Mouse (Mus musculus) testis, adult 2 months (tissue): ENCODE results near the gene Apopt1. TPM values are rescaled to one million over a fixed set of nuclear protein-coding genes. Genes with fewer than 3 reads are reported as not detected.

Source experiments
- H3K27ac ChIP-seq: fragments of 200-500 bp; 2 replicates; pipeline ENCODE4 v1.5.1; 2012; ENCODE audit warnings: low read depth, low read length; ENCODE audit not compliant: control insufficient read depth, insufficient read depth
- H3K27me3 ChIP-seq: fragments of 200-500 bp; 2 replicates; pipeline ENCODE4 v1.6.1; 2012; ENCODE audit warnings: mild to moderate bottlenecking, low read length, moderate library complexity; ENCODE audit not compliant: control insufficient read depth, insufficient read depth
- H3K36me3 ChIP-seq: fragments of 200-500 bp; 2 replicates; pipeline ENCODE4 v1.6.1; 2012; ENCODE audit warnings: mild to moderate bottlenecking, low read length; ENCODE audit not compliant: control insufficient read depth, insufficient read depth
- H3K4me1 ChIP-seq: fragments of 200-500 bp; 2 replicates; pipeline ENCODE4 v1.6.1; 2012; ENCODE audit warnings: low read length; ENCODE audit not compliant: control insufficient read depth, insufficient read depth
- H3K4me3 ChIP-seq: fragments of 200-500 bp; 2 replicates; pipeline ENCODE4 v1.5.1; 2012; ENCODE audit warnings: low read depth, mild to moderate bottlenecking, low read length, moderate library complexity, mixed read lengths; ENCODE audit not compliant: control insufficient read depth
- CTCF ChIP-seq: fragments of 200-500 bp; IDR thresholded peaks from 2 replicates; pipeline ENCODE4 v1.5.1; 2012; ENCODE audit warnings: low read depth, mild to moderate bottlenecking, inconsistent platforms, low read length, moderate library complexity; ENCODE audit not compliant: control insufficient read depth, insufficient read depth, insufficient replicate concordance
- POLR2A ChIP-seq: fragments of 200-500 bp; IDR thresholded peaks from 2 replicates; pipeline ENCODE4 v1.6.1; 2012; ENCODE audit warnings: low read depth, mild to moderate bottlenecking, inconsistent platforms, low read length, moderate library complexity; ENCODE audit not compliant: control insufficient read depth
- polyA plus RNA-seq: library from polyadenylated mRNA; depleted of rRNA; stranded (reverse); fragments of >200 nt; gene quantifications from 2 replicates; pipeline ENCODE4 v1.2.3, GENCODE M21; 2012

Gene Apopt1
- polyA plus RNA-seq, 1 experiment: 39.9 TPM

GRCm38 (mm10) chr12:111675797-111676580, 37.1 kb upstream of the Apopt1 start:
- Histone ChIP-seq H3K4me3 (no peak overlapping the region), H3K4me1 (peaks cover 31% of the 10 kb centered on the region), H3K27ac (no peak overlapping the region), H3K27me3 (no peaks in the 10 kb centered on the region; the same call in 1 of the 2 replicates), H3K36me3 (no peaks in the 10 kb centered on the region)
- no peak for TF ChIP-seq POLR2A
- no peak for TF ChIP-seq CTCF

GRCm38 (mm10) chr12:111677421-111677820, 35.6 kb upstream of the Apopt1 start:
- no peaks in the 10 kb centered on the region for H3K36me3 ChIP-seq
- H3K27ac ChIP-seq: peak overlapping the region; percentile 88
- H3K4me3 ChIP-seq: peak overlapping the region; percentile 99
- TF ChIP-seq CTCF: no peak
- no peak for TF ChIP-seq POLR2A
- H3K27me3 ChIP-seq: no peaks in the 10 kb centered on the region
- peaks cover 21% of the 10 kb centered on the region for H3K4me1 ChIP-seq

GRCm38 (mm10) chr12:111677882-111678669, 35.0 kb upstream of the Apopt1 start, which contains the start of gene Trmt61a:
TSS of gene Trmt61a (plus strand) at chr12:111678105.
- Histone ChIP-seq H3K36me3 (no peaks in the 10 kb centered on the region), H3K4me3 (peak within 1 kb of the TSS; percentile 99), H3K27ac (peak within 1 kb of the TSS; percentile 88), H3K4me1 (peaks cover 15% of the 10 kb centered on the region), H3K27me3 (no peaks in the 10 kb centered on the region)
- TF ChIP-seq POLR2A: peak; percentile 49
- no peak for TF ChIP-seq CTCF

GRCm38 (mm10) chr12:111678670-111678933, 34.5 kb upstream of the Apopt1 start:
- Histone ChIP-seq H3K4me3 (peak overlapping the region; percentile 99), H3K27ac (no peak overlapping the region), H3K27me3 (no peaks in the 10 kb centered on the region), H3K4me1 (peaks cover 15% of the 10 kb centered on the region), H3K36me3 (no peaks in the 10 kb centered on the region)
- TF ChIP-seq POLR2A (no peak), CTCF (peak; percentile 4; the same call in 1 of the 2 replicates)

- no peak for TF ChIP-seq POLR2A
- no peak for TF ChIP-seq CTCF
- H3K36me3 ChIP-seq: no peaks in the 10 kb centered on the region
- H3K4me1 ChIP-seq: peaks cover 15% of the 10 kb centered on the region
- no peaks in the 10 kb centered on the region for H3K27me3 ChIP-seq
- no peak overlapping the region for H3K4me3 ChIP-seq
- H3K27ac ChIP-seq: no peak overlapping the region
These were observed 34.1 kb upstream of the Apopt1 start for GRCm38 (mm10) chr12:111678997-111679396.

GRCm38 (mm10) chr12:111680661-111681060, 32.4 kb upstream of the Apopt1 start:
- H3K4me3 ChIP-seq: no peak overlapping the region
- H3K4me1 ChIP-seq: peaks cover 15% of the 10 kb centered on the region
- TF ChIP-seq CTCF: no peak
- TF ChIP-seq POLR2A: no peak
- no peaks in the 10 kb centered on the region for H3K36me3 ChIP-seq
- no peaks in the 10 kb centered on the region for H3K27me3 ChIP-seq
- no peak overlapping the region for H3K27ac ChIP-seq

GRCm38 (mm10) chr12:111681305-111681704, 31.8 kb upstream of the Apopt1 start:
- Histone ChIP-seq H3K27ac (no peak overlapping the region), H3K27me3 (no peaks in the 10 kb centered on the region), H3K36me3 (no peaks in the 10 kb centered on the region), H3K4me3 (no peak overlapping the region), H3K4me1 (peaks cover 15% of the 10 kb centered on the region)
- TF ChIP-seq CTCF (no peak), POLR2A (no peak)
